Mouse (Mus musculus) adrenal gland, adult 10 weeks (tissue): ENCODE results near the gene Nat14. TPM values are rescaled to one million over a fixed set of nuclear protein-coding genes. Genes with fewer than 3 reads are reported as not detected.

Experiments used
- polyA plus RNA-seq: library from polyadenylated mRNA; stranded (reverse); fragments of 350-450 nt; fragmentation: Illumina TruSeq; extraction: RNeasy Lipid Tissue Mini Kit (QIAGEN cat#74804); gene quantifications from one replicate; pipeline ENCODE4 v1.2.3, GENCODE M21; 2014; ENCODE audit warnings: low read depth, low replicate concordance

Gene Nat14
- 1.2 TPM for polyA plus RNA-seq

DNA sequence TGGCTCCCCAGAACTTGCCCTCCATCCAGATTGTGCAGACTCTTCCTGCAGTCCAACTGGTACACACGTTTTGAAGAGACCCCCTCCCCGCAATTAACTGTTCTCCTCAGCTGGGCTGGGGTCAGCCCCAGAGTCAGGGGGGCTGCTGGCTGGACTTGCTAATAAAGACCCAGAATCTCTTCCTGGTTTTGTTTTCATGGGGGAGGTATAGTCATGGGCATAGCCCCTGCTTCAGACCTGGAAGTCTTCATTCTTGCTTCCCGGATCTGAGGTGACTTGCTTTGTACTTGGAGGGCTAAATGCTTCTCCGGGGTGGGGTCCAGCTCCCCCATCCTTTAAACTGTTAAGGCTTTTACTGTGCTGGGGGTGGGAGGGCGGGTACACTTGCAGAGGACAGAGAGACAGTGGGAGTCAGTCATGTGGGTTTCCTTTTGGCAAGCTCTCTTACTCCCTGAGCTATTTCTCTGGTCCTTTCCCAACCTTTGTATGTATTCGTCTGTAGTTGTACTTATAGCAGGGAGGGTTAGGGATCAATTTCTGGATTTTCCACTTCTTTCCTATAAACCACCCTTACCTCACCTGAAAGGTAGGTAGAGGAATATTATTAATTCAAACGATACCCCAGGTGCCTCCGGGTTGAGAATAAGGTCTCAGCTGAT, at the start of gene Nat14:
Nat14 (plus strand) TSS at position 205 of the 659 bp plus-strand sequence.

DNA sequence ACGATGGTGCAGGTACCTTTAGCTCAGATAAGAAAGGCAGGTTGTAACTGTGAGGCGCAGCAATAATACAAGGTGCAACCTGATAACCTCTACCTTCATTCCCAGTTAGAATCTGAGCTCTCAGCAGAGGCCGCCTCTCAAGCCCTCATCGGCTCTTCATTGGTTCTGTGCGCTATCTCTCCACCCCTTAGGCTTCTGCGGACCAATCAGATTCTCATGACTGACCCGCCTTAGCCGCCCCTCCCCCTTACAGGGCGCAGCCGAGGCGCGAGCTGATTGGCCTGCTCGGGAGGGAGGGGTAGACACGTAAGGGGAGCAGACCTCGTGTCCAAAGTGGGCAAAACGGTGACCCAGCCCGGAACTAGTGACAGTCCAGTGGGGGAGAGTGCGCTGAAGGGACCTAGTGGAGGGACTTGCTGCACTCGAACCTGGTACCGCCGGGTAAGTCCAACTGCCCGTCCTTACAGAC, 45.0 kb upstream of the Nat14 start, which contains the start of gene Isoc2a:
Isoc2a (plus strand) TSS at position 401 of the 469 bp plus-strand sequence.

DNA sequence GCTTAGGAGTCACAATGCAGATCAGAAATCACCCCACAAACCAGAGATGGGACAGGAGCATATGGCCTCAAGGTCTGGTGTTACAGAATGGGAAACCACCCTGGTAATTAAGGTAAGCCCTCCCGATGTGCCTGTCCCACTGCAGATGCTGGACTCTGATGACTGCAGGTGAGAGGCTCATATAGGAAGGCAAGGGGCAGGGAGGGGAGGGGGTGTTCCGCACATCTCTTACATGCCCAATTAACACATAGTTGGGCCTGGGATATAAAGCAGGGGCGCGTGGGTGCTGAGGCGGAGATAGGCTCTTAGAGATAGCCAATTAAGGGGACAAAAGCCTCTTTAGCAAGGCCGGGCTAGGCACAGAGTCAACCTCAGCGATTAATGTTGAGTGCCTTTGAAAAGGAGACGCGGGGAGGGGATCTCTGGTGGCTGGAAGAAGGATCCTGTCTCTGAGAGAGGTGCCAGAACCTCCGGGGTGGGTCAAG, 15.3 kb upstream of the Nat14 start, which contains the start of gene Gm36210:
Gm36210 (minus strand) TSS at position 51 of the 485 bp plus-strand sequence.

DNA sequence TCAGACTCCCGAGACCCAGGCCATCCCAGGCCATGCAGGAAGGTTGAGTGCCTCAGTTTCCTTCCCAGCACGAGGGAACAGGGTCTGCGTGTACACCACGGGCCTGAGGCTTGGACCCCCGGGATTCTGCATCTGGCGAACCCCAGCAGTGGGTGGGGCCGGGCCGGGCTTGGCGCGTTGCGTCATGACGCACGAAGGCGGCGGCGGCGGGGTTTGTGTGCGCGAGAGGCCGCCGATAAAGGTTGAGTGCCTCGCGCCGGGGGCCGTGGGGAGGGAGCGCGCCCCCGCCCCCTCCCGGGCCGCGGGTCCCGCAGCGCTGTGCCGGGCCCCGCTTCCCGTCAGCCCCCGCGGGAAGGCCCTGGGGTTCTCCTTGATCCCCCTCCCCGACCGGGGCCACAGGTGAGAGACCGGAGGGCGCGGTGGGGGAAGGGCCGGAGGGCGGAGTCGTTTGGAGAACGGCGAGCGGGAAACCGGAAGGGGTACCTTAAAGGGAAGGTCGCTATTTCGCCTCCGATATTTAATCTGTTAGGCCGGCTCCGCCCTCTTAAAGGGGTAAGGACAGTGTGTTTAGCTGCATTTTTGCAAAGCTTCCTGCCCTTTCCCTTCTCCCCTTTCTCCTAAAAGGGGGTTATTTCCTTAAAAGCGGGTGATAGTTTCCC, 6.7 kb upstream of the Nat14 start, which contains the start of gene Zfp628:
Zfp628 (plus strand) TSS at position 211 of the 659 bp plus-strand sequence.

DNA sequence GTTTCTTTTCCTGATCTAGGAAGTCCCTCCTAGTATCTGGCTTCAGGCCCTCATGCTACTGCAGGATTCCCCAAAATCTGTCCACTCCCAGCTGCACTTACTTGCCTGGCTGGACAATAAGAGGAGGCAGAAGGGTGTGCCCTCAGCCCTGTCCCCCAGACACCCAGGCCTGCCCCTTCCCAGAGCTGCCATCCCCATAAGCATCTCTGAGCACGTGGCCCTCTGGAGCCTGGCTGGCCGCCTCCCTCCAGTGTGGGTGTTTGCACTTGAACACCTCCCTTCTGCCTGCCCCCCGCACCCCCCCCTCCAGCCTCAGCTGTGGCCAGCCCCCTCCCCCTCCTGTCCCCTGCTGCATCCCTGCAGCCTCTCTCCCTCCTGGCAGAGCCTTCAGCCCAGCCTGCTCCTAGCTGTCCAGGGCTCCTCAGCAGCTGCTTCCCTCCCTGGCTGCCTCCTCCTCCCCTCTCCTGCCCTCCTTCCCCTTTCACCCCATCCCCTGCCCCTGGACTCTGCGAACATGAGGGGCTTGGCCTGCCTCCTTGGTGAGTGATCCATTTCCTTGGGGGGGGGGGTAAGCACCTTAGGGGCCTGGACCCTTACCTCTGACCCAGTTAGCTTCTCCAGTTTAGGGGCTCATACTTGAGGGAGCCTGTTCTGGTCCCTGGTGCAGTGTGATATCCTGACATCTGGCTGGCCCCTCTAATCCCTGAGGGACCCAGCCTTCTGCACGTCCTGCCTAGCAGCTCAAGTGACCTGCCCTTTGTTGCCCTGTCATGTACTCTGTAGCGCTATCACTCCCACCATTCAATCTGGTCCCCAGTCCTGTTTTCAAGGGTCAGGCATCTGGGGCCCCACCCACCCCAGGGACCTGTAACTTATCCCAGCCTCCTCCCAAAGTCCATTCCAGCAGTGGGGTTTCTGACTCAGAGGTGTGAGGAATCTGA, 3.9 kb downstream of the Nat14 start, which contains the start of gene Ssc5d:
Ssc5d (plus strand) TSS at position 345 of the 941 bp plus-strand sequence.

DNA sequence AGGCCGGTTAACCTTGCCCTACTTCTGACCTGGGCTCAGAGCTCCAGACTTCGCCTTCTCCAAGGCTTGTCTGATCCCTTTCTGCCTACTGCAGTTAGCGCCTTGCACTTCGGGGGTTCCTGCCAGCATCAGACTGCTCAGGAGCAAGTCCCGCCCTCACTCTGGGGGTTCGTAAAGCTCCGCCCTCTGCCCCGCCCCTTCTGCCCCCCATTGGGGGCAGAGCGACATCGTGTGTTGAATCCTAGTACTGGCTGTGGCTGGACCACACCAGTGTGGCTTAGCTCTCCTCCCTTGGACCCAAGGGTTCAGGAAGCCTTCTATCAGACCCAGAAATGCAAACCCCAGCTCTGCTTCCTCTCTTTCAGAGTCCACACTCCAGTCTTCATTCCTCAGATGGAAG, 42.4 kb downstream of the Nat14 start, which contains the start of gene Sbk2:
Sbk2 (minus strand) TSS at position 135 of the 400 bp plus-strand sequence.

DNA sequence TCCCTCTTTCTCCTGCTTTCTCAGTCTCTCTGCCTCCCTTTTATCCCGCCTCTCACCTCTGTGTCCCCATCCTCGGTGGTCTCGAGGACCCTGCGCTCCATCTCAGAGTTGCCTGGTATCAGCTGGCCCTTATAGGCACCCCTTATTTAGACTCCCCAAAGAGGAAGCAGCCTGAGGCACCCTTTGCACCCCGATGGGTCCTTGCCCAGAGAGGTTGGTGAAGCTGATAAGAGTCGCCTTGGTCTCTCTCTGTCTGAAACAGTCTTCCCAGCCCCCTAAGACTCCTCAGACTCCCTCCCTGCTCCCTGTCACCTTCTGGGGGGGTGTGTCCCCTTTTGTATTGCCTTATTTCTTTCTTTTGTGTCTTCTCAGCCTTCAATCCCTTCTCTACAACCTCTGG, 49.2 kb downstream of the Nat14 start, which contains the start of gene Sbk3:
Sbk3 (minus strand) TSS at position 101 of the 400 bp plus-strand sequence.

Other genes with a start within 250 kb of the Nat14 start
- not detected for gene Hspbp1, start 237.0 kb upstream of the Nat14 start, polyA plus RNA-seq
- gene Brsk1, start 231.4 kb upstream of the Nat14 start, polyA plus RNA-seq, result 0.35 TPM
- not detected for gene Tmem150b, start 196.8 kb upstream of the Nat14 start, polyA plus RNA-seq
- 1.4 TPM for gene Kmt5c, start 181.9 kb upstream of the Nat14 start, polyA plus RNA-seq
- not detected for gene Cox6b2, start 168.9 kb upstream of the Nat14 start, polyA plus RNA-seq
- gene Fam71e2, start 150.7 kb upstream of the Nat14 start, polyA plus RNA-seq, result not detected
- gene Il11, start 139.2 kb upstream of the Nat14 start, polyA plus RNA-seq, result not detected
- gene Tmem190, start 139.1 kb upstream of the Nat14 start, polyA plus RNA-seq, result not detected
- 0.76 TPM for gene Tmem238, start 132.4 kb upstream of the Nat14 start, polyA plus RNA-seq
- 12.7 TPM for gene Rpl28, start 129.2 kb upstream of the Nat14 start, polyA plus RNA-seq
- gene Ube2s, start 109.4 kb upstream of the Nat14 start, polyA plus RNA-seq, result 4.3 TPM
- 1.0 TPM for gene Shisa7, start 77.3 kb upstream of the Nat14 start, polyA plus RNA-seq
- 3.3 TPM for gene Isoc2b, start 51.8 kb upstream of the Nat14 start, polyA plus RNA-seq
- 2.7 TPM for gene Isoc2a, start 44.9 kb upstream of the Nat14 start, polyA plus RNA-seq
- not detected for gene Gm36210, start 15.5 kb upstream of the Nat14 start, polyA plus RNA-seq
- not detected for gene Zfp628, start 6.8 kb upstream of the Nat14 start, polyA plus RNA-seq
- not detected for gene Ssc5d, start 3.8 kb downstream of the Nat14 start, polyA plus RNA-seq
- not detected for gene Sbk2, start 42.4 kb downstream of the Nat14 start, polyA plus RNA-seq
- not detected for gene Sbk3, start 49.1 kb downstream of the Nat14 start, polyA plus RNA-seq
- gene Zfp579, start 74.1 kb downstream of the Nat14 start, polyA plus RNA-seq, result 7.5 TPM
- not detected for gene Zfp524, start 92.4 kb downstream of the Nat14 start, polyA plus RNA-seq
- gene Fiz1, start 92.7 kb downstream of the Nat14 start, polyA plus RNA-seq, result 12.4 TPM
- not detected for gene Gm44973, start 93.5 kb downstream of the Nat14 start, polyA plus RNA-seq
- 4.8 TPM for gene Zfp865, start 98.3 kb downstream of the Nat14 start, polyA plus RNA-seq
- gene Ccdc106, start 98.5 kb downstream of the Nat14 start, polyA plus RNA-seq, result not detected
- gene 4632433K11Rik, start 112.1 kb downstream of the Nat14 start, polyA plus RNA-seq, result 4.7 TPM
- gene Zfp784, start 116.4 kb downstream of the Nat14 start, polyA plus RNA-seq, result 3.0 TPM
- gene Zfp580, start 129.5 kb downstream of the Nat14 start, polyA plus RNA-seq, result 0.58 TPM
- gene U2af2, start 140.1 kb downstream of the Nat14 start, polyA plus RNA-seq, result 12.6 TPM
- gene Epn1, start 158.2 kb downstream of the Nat14 start, polyA plus RNA-seq, result 2.2 TPM
- gene Rfpl4, start 194.9 kb downstream of the Nat14 start, polyA plus RNA-seq, result not detected
- gene Rasl2-9, start 203.9 kb downstream of the Nat14 start, polyA plus RNA-seq, result 1.5 TPM
- gene Vmn1r55, start 227.6 kb downstream of the Nat14 start, polyA plus RNA-seq, result not detected